Mouse (Mus musculus) heart, postnatal 0 days (tissue): ENCODE data around the gene Gnptab. TPM values are rescaled to one million over a fixed set of nuclear protein-coding genes. Genes with fewer than 3 reads are reported as not detected.
"Not testable (repeated sequence)": the region's sequence is repeated elsewhere in the genome, so short reads cannot be mapped to it uniquely, and the experiment has no call there.

Source experiments
- ATAC-seq: fragments of 200-750 bp; cut with Nextera tagmentation; 2 replicates; pipeline ENCODE4 v1.8.0; 2017; ENCODE audit warnings: low read depth, moderate number of reproducible peaks, moderate library complexity; ENCODE audit not compliant: insufficient read depth
- DNase-seq: peaks from one replicate; pipeline ENCODE4 v3.0.0-alpha.2; 2016; ENCODE audit warnings: low spot score
- H3K27ac ChIP-seq: fragments of 300-500 bp; sonication (generic); 2 replicates; pipeline ENCODE4 v1.5.1; 2014; ENCODE audit warnings: low read depth, mild to moderate bottlenecking
- H3K27me3 ChIP-seq: fragments of 300-500 bp; sonication (generic); 2 replicates; pipeline ENCODE4 v1.6.1; 2014; ENCODE audit warnings: low read length, mixed read lengths; ENCODE audit not compliant: control insufficient read depth, insufficient read depth
- H3K36me3 ChIP-seq: fragments of 300-500 bp; sonication (generic); replicated peaks from 2 replicates; pipeline ENCODE4 v1.6.1; 2014; ENCODE audit warnings: low read length, mixed read lengths; ENCODE audit not compliant: control insufficient read depth, insufficient read depth
- H3K4me1 ChIP-seq: fragments of 300-500 bp; sonication (generic); 2 replicates; pipeline ENCODE4 v1.6.1; 2014; ENCODE audit warnings: antibody characterized with exemption; ENCODE audit not compliant: control insufficient read depth, insufficient read depth
- H3K4me2 ChIP-seq: fragments of 300-500 bp; sonication (generic); 2 replicates; pipeline ENCODE4 v1.6.1; 2014; ENCODE audit warnings: low read depth, mild to moderate bottlenecking, low read length, moderate library complexity
- H3K4me3 ChIP-seq: fragments of 300-500 bp; sonication (generic); 2 replicates; pipeline ENCODE4 v1.5.1; 2014; ENCODE audit warnings: low read depth, low read length
- H3K9ac ChIP-seq: fragments of 300-500 bp; sonication (generic); replicated peaks from 2 replicates; pipeline ENCODE4 v1.6.1; 2014; ENCODE audit warnings: low read depth, low read length, mixed read lengths
- H3K9me3 ChIP-seq: fragments of 300-500 bp; sonication (generic); replicated peaks from 2 replicates; pipeline ENCODE4 v1.6.1; 2016; ENCODE audit warnings: low read length; ENCODE audit not compliant: control insufficient read depth
- CTCF ChIP-seq: IDR thresholded peaks from 2 replicates; pipeline ENCODE4 v1.5.1; 2016; ENCODE audit warnings: antibody characterized with exemption, control low read depth, low read depth
- EP300 ChIP-seq: IDR thresholded peaks from 2 replicates; pipeline ENCODE4 v1.6.1; 2016; ENCODE audit warnings: antibody characterized with exemption, low read depth
- WGBS: fragments of 180-500 bp; shearing (Covaris S2); extraction: QIAGEN DNeasy Blood & Tissue Kit; methylation state at CpG from one replicate; pipeline ENCODE4 v1.1.7; 2014; 5-methylcytosine and 5-hydroxymethylcytosine counted together
- polyA plus RNA-seq: library from polyadenylated mRNA; unstranded; fragments of >200 nt; fragmentation: Nextera tagmentation; extraction: Ambion mirVana; gene quantifications from 2 replicates; pipeline ENCODE4 v1.2.1, GENCODE M21; 2015
- total RNA-seq: library from RNA; depleted of rRNA; stranded (reverse); fragments of >200 nt; gene quantifications from 2 replicates; pipeline ENCODE4 v1.2.3, GENCODE M21; 2014; ENCODE audit warnings: low replicate concordance

Gnptab gene
- total and polyA plus RNA-seq, 2 experiments from 2014 or later = 8.4 to 15.8 TPM

DNA sequence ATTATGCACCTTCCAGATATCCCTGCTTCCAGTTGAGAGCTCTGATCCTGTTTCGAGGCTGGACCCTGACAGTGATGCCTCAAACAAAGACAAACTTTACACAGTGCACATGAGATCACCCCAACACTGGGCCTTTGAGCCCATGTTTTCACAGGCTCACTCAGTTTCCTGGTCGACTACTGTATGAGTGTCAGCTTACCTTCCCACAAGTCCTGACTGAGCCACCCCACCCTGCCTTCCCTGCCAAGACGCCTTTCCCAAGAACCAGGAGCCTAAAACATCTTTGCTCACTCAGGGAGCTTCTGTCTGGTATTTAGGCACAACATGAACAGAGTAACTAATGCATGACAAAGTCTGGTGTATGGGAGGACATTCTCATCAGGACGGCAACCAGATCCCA, 9.7 kb upstream of the Gnptab start:
- no peaks in the 10 kb centered on the region for H3K4me1 ChIP-seq
- DNase-seq = no peak
- no peak overlapping the region for H3K4me2 ChIP-seq
- H3K27me3 ChIP-seq = no peaks in the 10 kb centered on the region
- TF ChIP-seq CTCF (no peak), EP300 (no peak)
- H3K36me3 ChIP-seq = no peaks in the 10 kb centered on the region
- no peaks in the 10 kb centered on the region for H3K9me3 ChIP-seq
- no peak overlapping the region for H3K4me3 ChIP-seq
- no peak overlapping the region for H3K27ac ChIP-seq
- WGBS = 51% methylated on average over 4 of the region's 4 CpGs
- no peak for ATAC-seq
- no peak overlapping the region for H3K9ac ChIP-seq

DNA sequence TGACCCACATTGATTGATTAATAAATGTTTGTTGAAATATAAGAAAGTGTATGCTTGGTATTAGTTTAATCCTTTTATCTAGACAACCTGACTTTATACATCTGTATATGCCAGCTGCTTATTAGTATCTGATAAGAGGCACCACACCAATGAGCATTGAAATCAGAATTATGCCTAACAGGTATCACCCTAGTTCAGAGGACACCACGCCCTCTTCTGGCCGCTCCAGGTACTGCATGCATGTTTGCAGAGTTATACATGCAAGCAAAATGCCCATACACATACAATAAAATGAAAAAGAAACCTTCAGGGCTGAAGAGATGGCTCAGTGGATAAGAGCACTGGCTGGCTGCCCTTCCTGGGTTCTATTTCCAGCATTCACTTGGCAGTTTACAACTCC, 7.1 kb upstream of the Gnptab start:
- H3K4me2 ChIP-seq = no peak overlapping the region
- H3K27ac ChIP-seq = no peak overlapping the region
- no peak overlapping the region for H3K4me3 ChIP-seq
- DNase-seq = no peak
- ATAC-seq = no peak
- H3K27me3 ChIP-seq = no peaks in the 10 kb centered on the region
- no peak overlapping the region for H3K9ac ChIP-seq
- peak; percentile 40 for TF ChIP-seq CTCF
- no peak for TF ChIP-seq EP300
- no peaks in the 10 kb centered on the region for H3K9me3 ChIP-seq
- no peaks in the 10 kb centered on the region for H3K4me1 ChIP-seq
- 7% methylated on average over 2 of the region's 2 CpGs for WGBS
- no peaks in the 10 kb centered on the region for H3K36me3 ChIP-seq

DNA sequence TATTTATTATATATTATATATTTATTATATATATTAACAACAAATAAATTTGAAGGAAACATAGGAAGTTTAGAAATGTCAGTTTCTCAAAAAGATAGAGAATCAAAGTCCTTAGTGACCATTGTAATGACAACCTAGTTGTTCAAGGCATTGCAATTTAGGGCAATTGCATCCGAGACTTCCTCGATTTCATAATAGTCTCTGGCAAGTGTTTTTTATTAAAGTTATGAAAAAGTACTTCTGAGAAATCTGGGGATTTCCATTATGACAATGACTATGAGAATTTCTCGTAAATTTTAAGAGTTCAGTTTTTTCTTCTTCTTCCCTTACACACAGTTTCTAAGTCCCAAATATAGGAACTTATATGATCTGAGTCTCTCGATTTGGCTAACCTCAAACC, 6.5 kb upstream of the Gnptab start:
- TF ChIP-seq EP300 (no peak), CTCF (no peak)

DNA sequence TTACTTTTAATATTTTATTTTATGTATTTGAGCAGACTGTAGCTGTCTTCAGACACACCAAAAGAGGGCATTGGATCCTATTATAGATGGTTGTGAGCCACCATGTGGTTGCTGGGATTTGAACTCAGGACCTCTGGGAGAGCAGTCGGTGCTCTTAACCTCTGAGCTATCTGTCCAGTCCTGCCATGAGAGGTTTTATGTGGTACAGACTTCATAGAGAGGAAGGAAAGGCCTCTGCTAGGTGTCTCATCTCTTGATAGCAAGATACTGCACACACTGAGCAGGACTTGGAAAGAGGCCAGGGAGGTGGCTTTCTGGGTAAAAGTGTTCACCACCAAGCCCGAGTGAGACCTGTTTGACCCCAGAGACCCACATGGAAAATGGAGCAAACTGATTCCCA, 6.0 kb upstream of the Gnptab start:
- not testable (repeated sequence) for H3K27me3 ChIP-seq, H3K4me2 ChIP-seq, H3K9ac ChIP-seq, DNase-seq, H3K36me3 ChIP-seq, H3K4me1 ChIP-seq, H3K27ac ChIP-seq, H3K9me3 ChIP-seq, H3K4me3 ChIP-seq, ATAC-seq
- 54% methylated on average over 2 of the region's 2 CpGs for WGBS

More for the DNA sequence above, 6.5 kb upstream of the Gnptab start:
- ATAC-seq (no peak), DNase-seq (no peak)
- Histone ChIP-seq H3K27me3 (no peaks in the 10 kb centered on the region), H3K27ac (no peak overlapping the region), H3K36me3 (no peaks in the 10 kb centered on the region), H3K4me2 (no peak overlapping the region), H3K9ac (no peak overlapping the region), H3K4me1 (no peaks in the 10 kb centered on the region), H3K9me3 (no peaks in the 10 kb centered on the region), H3K4me3 (no peak overlapping the region)
- 86% methylated on average over 4 of the region's 4 CpGs for WGBS

DNA sequence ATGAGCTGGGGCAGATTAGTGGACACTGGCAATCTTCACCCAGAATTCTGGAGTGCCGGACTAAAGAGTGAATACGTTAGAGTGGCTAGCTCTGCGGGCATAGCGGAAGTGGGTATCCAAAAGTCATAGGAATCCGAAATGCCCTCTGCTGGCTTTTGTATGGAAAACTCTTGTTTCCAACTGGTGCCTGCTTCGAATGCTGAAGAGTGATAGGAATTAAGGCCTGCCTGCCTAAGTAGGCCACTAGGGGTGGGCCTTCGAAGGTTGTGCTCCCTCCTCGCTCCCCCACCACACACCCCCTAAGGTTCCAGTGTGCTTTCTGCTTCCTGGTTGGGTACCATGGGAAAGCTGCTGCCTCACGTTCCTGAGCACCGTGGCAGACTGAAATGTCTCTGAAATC, 3.9 kb upstream of the Gnptab start:
- H3K27ac ChIP-seq = no peak overlapping the region
- H3K9me3 ChIP-seq = no peaks in the 10 kb centered on the region
- H3K4me2 ChIP-seq = 0 out of 2 replicates have a peak overlapping the region, but pooled peaks have one; percentile 16
- TF ChIP-seq EP300 (no peak), CTCF (no peak)
- ATAC-seq (no peak), DNase-seq (no peak)
- no peaks in the 10 kb centered on the region for H3K4me1 ChIP-seq
- no peak overlapping the region for H3K4me3 ChIP-seq
- no peaks in the 10 kb centered on the region for H3K27me3 ChIP-seq
- 29% methylated on average over 10 of the region's 10 CpGs for WGBS
- no peaks in the 10 kb centered on the region for H3K36me3 ChIP-seq
- no peak overlapping the region for H3K9ac ChIP-seq

DNA sequence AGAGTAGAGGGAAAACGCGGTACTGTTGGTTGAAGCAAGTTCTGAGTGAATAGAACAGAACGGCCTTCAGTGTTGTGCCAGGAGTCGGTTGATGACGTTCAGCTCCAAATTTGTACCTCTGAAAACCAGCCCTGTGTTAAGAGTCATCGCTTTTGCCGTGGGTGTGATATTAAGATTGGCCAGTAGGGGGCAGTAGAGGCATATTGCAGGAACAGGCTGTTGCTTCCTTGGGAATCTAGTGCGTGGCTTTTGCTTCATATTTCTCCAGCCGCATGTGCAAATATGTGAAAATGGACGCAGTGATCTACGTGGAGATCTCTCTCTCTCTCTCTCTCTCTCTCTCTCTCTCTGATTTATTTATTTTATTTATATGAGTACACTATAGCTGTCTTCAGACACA, 2.2 kb upstream of the Gnptab start:
- Histone ChIP-seq H3K4me1 (peaks cover 12% of the 10 kb centered on the region; the same call in 1 of the 2 replicates), H3K36me3 (no peaks in the 10 kb centered on the region), H3K4me3 (no peak overlapping the region), H3K9ac (no peak overlapping the region), H3K27me3 (no peaks in the 10 kb centered on the region), H3K9me3 (no peaks in the 10 kb centered on the region), H3K27ac (no peak overlapping the region), H3K4me2 (no peak overlapping the region)
- WGBS = 2% methylated on average over 11 of the region's 11 CpGs
- TF ChIP-seq CTCF (peak; percentile 99), EP300 (no peak)
- ATAC-seq (peak; percentile 15; the same call in 1 of the 2 replicates), DNase-seq (peak; percentile 82)
